ENCODE assay signal across 9 mouse cellular contexts in the genomic region with DNA sequence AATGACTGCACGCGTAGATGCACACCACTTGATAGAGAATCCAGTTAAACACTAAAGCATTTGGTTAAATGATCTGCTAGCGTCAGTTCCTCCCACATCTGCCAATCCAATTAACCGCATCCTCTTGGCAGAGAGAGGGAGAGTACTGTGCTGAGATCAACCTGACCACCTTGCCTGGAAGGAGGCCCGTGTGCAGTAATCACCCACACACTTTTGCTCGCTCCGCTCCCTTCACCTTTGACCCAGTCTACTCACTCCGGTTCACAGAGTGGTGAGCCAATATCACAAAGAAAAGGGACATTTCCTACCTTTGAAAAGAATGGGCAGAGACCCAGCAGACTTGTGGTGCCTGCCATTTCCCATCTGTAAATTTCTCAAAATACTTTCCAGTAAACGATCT.
A peak's percentile ranks its signal among the peaks of the same experiment; 100 is the strongest.
DNase-seq lines count a peak whose midpoint lies in the region; ATAC-seq lines count a peak whose summit lies in the region.
"Had no signal": no experiment of that assay in that cellular context is flagged by ENCODE, and none has a peak within 500 bp of the region (broad histone marks: within the 10 kb centered on the region; RNA-seq: fewer than 3 reads in every experiment).

No protein-coding gene starts in this region.

- 64% methylated on average over 9 of the region's 9 CpGs for WGBS in forebrain, embryonic 10.5 days
- 38% methylated on average over 9 of the region's 9 CpGs for WGBS in forebrain, embryonic 15.5 days

- no peak overlapping the region for H3K27ac ChIP-seq in forebrain, embryonic 10.5 days
- no peak overlapping the region; the same call in 1 of the 2 replicates for H3K27ac ChIP-seq in forebrain, embryonic 15.5 days (replicated peaks)
- H3K27ac ChIP-seq: hindbrain, embryonic 15.5 days had no signal

- H3K27me3 ChIP-seq in forebrain, embryonic 10.5 days (ENCODE audit: poor library complexity, severe bottlenecking): no peaks in the 10 kb centered on the region
- H3K27me3 ChIP-seq in forebrain, embryonic 15.5 days: no peaks in the 10 kb centered on the region
- H3K27me3 ChIP-seq: hindbrain, embryonic 15.5 days; liver, embryonic 15.5 days had no signal

- DNase-seq in CD8-positive naive resting alpha-beta T cell, adult 2 months (ENCODE audit: low read depth in 2 of 2, low spot score in 2 of 2): peak; percentile 37 to 54
- peak; percentile 18 for DNase-seq in lung, postnatal 14 days
- no peak for DNase-seq in right cerebral cortex, postnatal 25 days
- DNase-seq in forebrain, embryonic 10.5 days (ENCODE audit: extremely low spot score, low spot score): no peak

- H3K4me1 ChIP-seq in forebrain, embryonic 10.5 days: peaks cover 20% of the 10 kb centered on the region
- peaks cover 13% of the 10 kb centered on the region for H3K4me1 ChIP-seq in forebrain, embryonic 15.5 days
- H3K4me1 ChIP-seq: liver, embryonic 15.5 days had no signal

- H3K4me3 ChIP-seq in forebrain, embryonic 10.5 days: no peak overlapping the region
- no peak overlapping the region for H3K4me3 ChIP-seq in forebrain, embryonic 15.5 days
- H3K4me3 ChIP-seq: hindbrain, embryonic 15.5 days; liver, embryonic 15.5 days had no signal

- no peak overlapping the region for H3K4me2 ChIP-seq in forebrain, embryonic 15.5 days (replicated peaks)
- H3K4me2 ChIP-seq: hindbrain, embryonic 15.5 days; liver, embryonic 15.5 days had no signal

- no peaks in the 10 kb centered on the region for H3K36me3 ChIP-seq in forebrain, embryonic 10.5 days (replicated peaks)
- H3K36me3 ChIP-seq in forebrain, embryonic 15.5 days: no peaks in the 10 kb centered on the region
- H3K36me3 ChIP-seq: hindbrain, embryonic 15.5 days; liver, embryonic 15.5 days had no signal

- no peaks in the 10 kb centered on the region for H3K9me3 ChIP-seq in forebrain, embryonic 10.5 days
- no peaks in the 10 kb centered on the region for H3K9me3 ChIP-seq in forebrain, embryonic 15.5 days
- H3K9me3 ChIP-seq: hindbrain, embryonic 15.5 days; liver, embryonic 15.5 days had no signal

- ATAC-seq in common myeloid progenitor, adult 5-6 weeks (replicated peaks; ENCODE audit: low read depth, poor library complexity, severe bottlenecking): peak; percentile 73
- peak; percentile 78 to 91 for ATAC-seq in hematopoietic stem cell, adult 5-6 weeks (replicated peaks in 1 of 2; ENCODE audit: insufficient read depth in 1 of 2, low FRiP score in 2 of 2, low TSS enrichment in 1 of 2, low read depth in 1 of 2, poor library complexity in 2 of 2, severe bottlenecking in 2 of 2)
- no peak for ATAC-seq in forebrain, embryonic 15.5 days (replicated peaks)

- no peak overlapping the region for H3K9ac ChIP-seq in forebrain, embryonic 15.5 days (replicated peaks)
- H3K9ac ChIP-seq: hindbrain, embryonic 15.5 days; liver, embryonic 15.5 days had no signal

Comparison
In these comparisons a context has a peak if more than half of its experiments do, and no peak if none do; other contexts are left out.
1. DNase-seq: peak in CD8-positive naive resting alpha-beta T cell, adult 2 months (2 of 2) and lung, postnatal 14 days (single experiment); none in right cerebral cortex, postnatal 25 days (single experiment) and forebrain, embryonic 10.5 days (single experiment).